Mouse (Mus musculus) gonadal fat pad, adult 2 months (tissue): ENCODE measurements around the gene Tacc3. TPM values are rescaled to one million over a fixed set of nuclear protein-coding genes. Genes with fewer than 3 reads are reported as not detected.

Source experiments
- DNase-seq: peaks from one replicate; pipeline ENCODE4 v3.0.0-alpha.2; 2012; ENCODE audit warnings: low read depth
- polyA plus RNA-seq: library from polyadenylated mRNA; depleted of rRNA; stranded (reverse); fragments of >200 nt; gene quantifications from 2 replicates; pipeline ENCODE4 v1.2.3, GENCODE M21; 2012

Gene Tacc3
- polyA plus RNA-seq, 1 experiment, result 11.0 TPM

GRCm38 (mm10) chr5:33694848-33695717 is 37.2 kb downstream of the Tacc3 start:
- no peak for DNase-seq

GRCm38 (mm10) chr5:33695718-33696121 is 37.8 kb downstream of the Tacc3 start:
- no peak for DNase-seq

DNA sequence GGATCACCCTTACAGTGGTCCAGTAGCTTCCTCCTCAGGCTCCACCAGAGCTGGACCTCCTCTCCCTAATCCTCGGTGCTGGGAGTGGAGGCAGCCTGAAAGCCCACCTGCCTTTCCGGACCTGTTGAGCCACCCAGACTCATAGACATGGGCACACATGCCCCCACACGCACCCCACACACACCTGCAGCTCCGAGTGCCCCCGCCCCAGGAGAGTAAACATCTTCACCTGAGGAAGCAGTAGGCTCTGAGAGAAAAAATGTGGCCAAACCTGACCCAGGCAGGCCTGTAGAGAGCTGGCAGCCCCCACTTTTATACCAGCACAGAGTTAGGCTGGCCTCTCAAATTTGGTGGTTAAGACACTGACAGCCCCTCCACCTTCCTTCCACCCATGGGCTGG is 38.5 kb downstream of the Tacc3 start:
- no peak for DNase-seq

DNA sequence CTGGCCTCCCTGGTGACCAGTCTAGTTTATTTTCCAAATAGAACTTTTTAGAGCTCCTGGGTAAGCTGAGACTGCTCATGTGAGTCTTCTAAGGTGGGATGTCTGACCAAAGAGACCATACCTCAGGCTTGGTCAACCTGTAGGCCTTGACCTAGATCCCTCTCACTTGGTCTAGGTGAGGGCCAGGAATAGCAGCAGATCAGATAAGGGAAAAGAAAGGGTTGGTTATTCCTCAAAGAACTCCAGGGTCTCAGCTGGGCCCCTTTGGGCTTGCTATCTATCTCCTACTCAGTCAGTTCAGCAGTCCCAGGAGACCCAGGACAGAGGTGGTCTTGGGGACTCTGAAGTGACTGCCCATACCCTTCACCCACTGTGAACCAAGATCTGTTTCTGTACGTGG is 39.6 kb downstream of the Tacc3 start:
- DNase-seq, result no peak

DNA sequence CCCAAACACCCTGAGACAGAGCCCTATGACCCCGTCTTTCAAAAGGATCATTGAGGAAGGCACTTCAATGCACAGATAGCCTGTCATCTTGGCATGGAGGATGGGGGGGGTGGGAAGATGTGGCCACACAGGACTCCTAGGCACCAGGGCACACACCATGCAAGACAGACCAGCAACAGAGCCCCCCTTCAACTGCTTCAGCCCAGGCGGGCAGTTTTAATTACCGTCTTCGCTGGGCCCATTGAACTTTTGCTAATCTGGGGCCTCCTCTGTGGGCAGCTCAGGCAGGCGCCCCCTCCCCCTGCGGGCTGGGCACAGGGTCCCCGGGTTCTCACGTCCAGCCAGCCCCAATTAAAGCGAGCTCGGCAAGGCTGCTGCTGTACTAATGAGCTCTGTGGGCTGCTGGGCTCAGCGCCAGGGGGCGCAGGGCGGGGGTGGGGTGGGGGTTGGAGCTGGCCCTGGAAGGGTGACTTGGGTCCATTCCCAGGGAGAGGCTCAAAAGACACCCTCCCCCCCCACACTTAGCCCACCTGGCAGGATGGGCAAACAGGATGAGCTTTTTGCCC is 40.1 kb downstream of the Tacc3 start:
- no peak for DNase-seq

- DNase-seq, result no peak
Observed at GRCm38 (mm10) chr5:33698669-33699068, 40.7 kb downstream of the Tacc3 start.

DNA sequence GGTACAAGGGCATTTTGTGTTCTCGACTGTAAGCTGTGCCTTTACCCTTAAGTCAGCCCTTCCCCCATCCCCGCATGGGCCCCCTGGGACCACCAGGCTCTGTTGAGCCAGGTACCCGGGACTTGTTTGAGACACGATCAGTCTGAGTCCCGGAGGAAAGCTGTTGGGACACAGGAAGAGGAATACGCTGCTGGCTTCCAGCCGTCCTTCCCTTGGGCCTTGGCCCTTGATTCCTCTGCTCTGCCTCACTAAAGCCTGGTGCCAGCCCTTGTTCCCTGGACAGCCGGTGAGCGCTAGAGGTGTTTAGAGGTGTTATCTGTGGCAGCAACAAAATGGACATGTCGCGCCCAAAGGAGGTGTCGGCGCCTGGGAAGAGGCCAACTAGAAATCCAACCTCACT is 42.1 kb downstream of the Tacc3 start:
- no peak for DNase-seq

- DNase-seq, result no peak
Observed at GRCm38 (mm10) chr5:33701832-33702231, 43.9 kb downstream of the Tacc3 start.

- DNase-seq, result no peak
Observed at GRCm38 (mm10) chr5:33703999-33704398, 46.1 kb downstream of the Tacc3 start.

GRCm38 (mm10) chr5:33704945-33705611 is 47.1 kb downstream of the Tacc3 start:
- DNase-seq, result no peak

- DNase-seq, result no peak
Observed at GRCm38 (mm10) chr5:33705612-33706349, 47.9 kb downstream of the Tacc3 start.

GRCm38 (mm10) chr5:33706350-33706629 is 48.4 kb downstream of the Tacc3 start:
- DNase-seq, result no peak

DNA sequence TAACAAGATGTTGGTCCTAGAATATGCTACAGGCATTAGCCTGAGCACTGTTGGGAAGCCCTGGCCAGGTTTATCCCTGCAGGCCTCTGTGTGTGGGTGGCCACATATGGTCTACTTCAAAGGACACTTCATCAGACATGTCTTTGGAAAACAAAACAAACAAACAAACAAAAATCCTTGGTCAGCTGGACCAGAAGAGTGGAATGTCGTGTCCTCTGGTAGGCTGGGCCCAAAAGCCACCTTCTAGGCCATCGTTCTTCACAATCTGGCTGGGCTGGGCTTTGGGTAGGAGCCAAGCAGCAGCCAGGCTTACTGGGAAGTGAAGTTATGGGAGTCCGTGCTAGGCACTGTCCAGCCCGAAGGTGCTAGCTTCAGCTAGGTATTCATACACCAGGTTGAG is 49.2 kb downstream of the Tacc3 start:
- DNase-seq, result no peak

- no peak for DNase-seq
Observed at GRCm38 (mm10) chr5:33709037-33709436, 51.1 kb downstream of the Tacc3 start.

DNA sequence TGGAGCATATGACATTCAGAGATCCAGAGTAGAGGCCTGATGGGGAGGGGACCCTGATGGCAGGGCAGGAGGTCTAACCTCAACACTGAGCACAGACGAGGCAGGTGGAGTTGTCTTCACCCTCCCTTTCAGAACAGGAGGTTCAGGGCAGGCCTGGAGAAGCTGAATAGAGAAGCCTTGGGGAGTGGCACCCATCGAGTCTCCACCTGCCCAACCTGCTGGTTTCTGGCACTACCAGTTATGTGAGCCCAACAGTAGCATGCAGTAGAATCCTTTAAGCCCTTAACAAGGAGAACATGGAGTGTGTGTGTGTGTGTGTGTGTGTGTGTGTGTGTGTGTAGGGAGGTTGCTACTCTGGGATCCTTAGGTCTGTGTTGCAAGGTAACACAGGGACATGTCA is 54.6 kb downstream of the Tacc3 start:
- DNase-seq, result peak; percentile 16

- DNase-seq, result no peak
Observed at GRCm38 (mm10) chr5:33715182-33715581, 57.3 kb downstream of the Tacc3 start.

GRCm38 (mm10) chr5:33716467-33716866 is 58.5 kb downstream of the Tacc3 start:
- DNase-seq, result no peak

- no peak for DNase-seq
Observed at GRCm38 (mm10) chr5:33718460-33718859, 60.5 kb downstream of the Tacc3 start.

DNA sequence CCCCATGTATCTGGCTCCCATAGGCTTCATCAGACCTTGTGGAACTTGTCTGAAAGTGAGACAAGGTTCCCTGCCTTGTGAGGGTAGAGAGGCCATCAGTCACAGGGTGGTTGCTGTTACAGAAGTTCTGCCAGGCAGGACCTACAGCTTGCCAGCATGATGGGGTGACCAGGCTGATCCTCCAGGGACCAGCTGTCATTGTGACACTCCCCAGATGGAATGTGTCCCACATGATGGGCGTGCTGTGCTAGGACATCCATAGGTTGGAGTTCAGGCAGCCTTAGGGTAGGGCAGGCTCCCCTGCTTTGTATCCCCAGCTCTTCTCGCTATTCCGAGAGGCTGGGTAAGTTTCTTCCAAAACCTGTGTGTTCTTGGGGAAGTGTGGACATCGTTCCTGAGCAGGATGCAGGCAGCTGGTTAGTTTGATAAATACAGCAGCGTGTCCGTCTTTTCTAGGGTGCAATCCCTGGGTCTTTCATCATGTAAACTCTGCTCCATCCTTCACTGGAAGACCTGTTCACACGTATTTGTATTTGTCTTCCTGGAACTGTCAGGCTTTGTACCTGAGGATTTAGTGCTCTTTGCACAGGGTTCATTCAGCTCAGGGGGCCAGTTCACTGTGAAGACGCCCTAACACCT is 63.0 kb downstream of the Tacc3 start:
- DNase-seq, result no peak

DNA sequence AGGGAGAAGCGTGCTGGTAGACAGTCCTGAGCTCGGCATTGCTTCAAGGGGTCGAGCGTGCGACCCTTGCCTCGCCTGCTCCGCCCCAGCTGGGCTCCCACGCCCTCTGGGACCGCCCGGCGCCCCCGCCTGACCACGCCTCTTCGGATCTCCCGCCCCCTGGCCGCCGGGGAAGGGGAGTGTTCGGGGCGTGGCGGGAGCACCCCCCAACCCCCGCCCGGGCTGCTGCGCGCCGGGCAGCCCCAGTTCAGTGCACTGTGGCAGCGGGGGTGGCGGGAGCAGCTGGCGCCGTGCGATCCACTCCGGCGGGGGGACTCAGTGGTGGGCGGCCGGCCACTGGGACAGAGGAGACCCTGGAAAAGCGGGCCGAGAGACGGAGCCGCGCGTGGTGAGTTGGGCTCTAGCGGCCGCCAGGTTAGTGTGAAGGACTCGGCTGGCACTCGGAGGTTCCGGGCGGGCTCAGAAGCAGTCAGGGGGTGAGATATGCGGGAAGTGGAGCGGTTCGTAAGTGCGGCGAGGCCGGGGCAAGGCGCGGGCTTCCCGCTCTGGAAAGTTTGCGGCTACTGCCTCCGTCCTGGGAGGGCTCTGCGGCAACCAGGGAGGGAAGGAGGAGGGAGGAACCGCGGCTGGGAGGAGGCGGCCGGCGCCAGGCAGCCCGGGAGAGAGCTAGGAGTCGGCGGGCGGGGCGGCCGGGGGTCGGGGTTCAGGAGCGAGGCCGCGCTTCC is 63.8 kb downstream of the Tacc3 start, which contains the start of gene Fgfr3:
Gene Fgfr3 (plus strand): TSS at position 134 of the 725 bp plus-strand sequence.
- DNase-seq, result no peak
